ENCODE assay signal across 25 mouse cellular contexts in genomic region chr12:79138999-79139398, GRCm38 (mm10). TPM values are rescaled to one million over a fixed set of nuclear protein-coding genes. Genes with fewer than 3 reads are reported as not detected.
"Had no signal": no experiment of that assay in that cellular context is flagged by ENCODE, and none has a peak within 500 bp of the region (broad histone marks: within the 10 kb centered on the region; RNA-seq: fewer than 3 reads in every experiment).

No protein-coding gene starts in this region.

- H3K27ac ChIP-seq: heart, embryonic 10.5 days; hindbrain, embryonic 13.5 days; hindbrain, embryonic 15.5 days; hindbrain, postnatal 0 days; kidney, embryonic 15.5 days; kidney, postnatal 0 days; layer of hippocampus, adult 2 months; left cerebral cortex, adult 2 months; limb, embryonic 10.5 days; limb, embryonic 12.5 days had no signal

- H3K4me1 ChIP-seq: hindbrain, embryonic 15.5 days; limb, embryonic 10.5 days had no signal

- H3K4me3 ChIP-seq: heart, embryonic 10.5 days; heart, embryonic 12.5 days; hindbrain, embryonic 13.5 days; hindbrain, embryonic 15.5 days; kidney, embryonic 15.5 days; layer of hippocampus, adult 2 months; left cerebral cortex, adult 2 months; limb, embryonic 10.5 days; limb, embryonic 12.5 days had no signal

- H3K27me3 ChIP-seq: heart, embryonic 12.5 days; hindbrain, embryonic 13.5 days; hindbrain, embryonic 15.5 days; kidney, embryonic 15.5 days had no signal

- DNase-seq: forebrain, postnatal 0 days; gastrocnemius, postnatal 14 days; gastrocnemius, postnatal 36 days; heart, adult 18-20 months; heart, postnatal 10 days; heart, postnatal 36 days; kidney, adult 11 months; kidney, adult 2 months; kidney, adult 9 months; kidney, postnatal 25 days; kidney, postnatal 4 days; liver had no signal

- H3K36me3 ChIP-seq: heart, embryonic 10.5 days; heart, embryonic 12.5 days; hindbrain, embryonic 13.5 days; hindbrain, embryonic 15.5 days; kidney, embryonic 15.5 days; limb, embryonic 10.5 days; limb, embryonic 12.5 days had no signal

RNA-seq across cellular contexts. Expression of gene Arg2, which starts 8.4 kb away (rescaled TPM):
- total RNA-seq: gastrocnemius, adult 18-20 months; gastrocnemius, adult 8-10 months; gastrocnemius, postnatal 14 days; gastrocnemius, postnatal 36 days; heart, adult 18-20 months; heart, postnatal 10 days; heart, postnatal 36 days had no signal
